Mouse (Mus musculus) testis, adult 2 months (tissue): ENCODE results near the gene Krt90. TPM values are rescaled to one million over a fixed set of nuclear protein-coding genes. Genes with fewer than 3 reads are reported as not detected.

ENCODE experiments used
- H3K27ac ChIP-seq: fragments of 200-500 bp; 2 replicates; pipeline ENCODE4 v1.5.1; 2012; ENCODE audit warnings: low read depth, low read length; ENCODE audit not compliant: control insufficient read depth, insufficient read depth
- H3K27me3 ChIP-seq: fragments of 200-500 bp; 2 replicates; pipeline ENCODE4 v1.6.1; 2012; ENCODE audit warnings: mild to moderate bottlenecking, low read length, moderate library complexity; ENCODE audit not compliant: control insufficient read depth, insufficient read depth
- H3K36me3 ChIP-seq: fragments of 200-500 bp; 2 replicates; pipeline ENCODE4 v1.6.1; 2012; ENCODE audit warnings: mild to moderate bottlenecking, low read length; ENCODE audit not compliant: control insufficient read depth, insufficient read depth
- H3K4me1 ChIP-seq: fragments of 200-500 bp; 2 replicates; pipeline ENCODE4 v1.6.1; 2012; ENCODE audit warnings: low read length; ENCODE audit not compliant: control insufficient read depth, insufficient read depth
- H3K4me3 ChIP-seq: fragments of 200-500 bp; 2 replicates; pipeline ENCODE4 v1.5.1; 2012; ENCODE audit warnings: low read depth, mild to moderate bottlenecking, low read length, moderate library complexity, mixed read lengths; ENCODE audit not compliant: control insufficient read depth
- CTCF ChIP-seq: fragments of 200-500 bp; IDR thresholded peaks from 2 replicates; pipeline ENCODE4 v1.5.1; 2012; ENCODE audit warnings: low read depth, mild to moderate bottlenecking, inconsistent platforms, low read length, moderate library complexity; ENCODE audit not compliant: control insufficient read depth, insufficient read depth, insufficient replicate concordance
- POLR2A ChIP-seq: fragments of 200-500 bp; IDR thresholded peaks from 2 replicates; pipeline ENCODE4 v1.6.1; 2012; ENCODE audit warnings: low read depth, mild to moderate bottlenecking, inconsistent platforms, low read length, moderate library complexity; ENCODE audit not compliant: control insufficient read depth
- polyA plus RNA-seq: library from polyadenylated mRNA; depleted of rRNA; stranded (reverse); fragments of >200 nt; gene quantifications from 2 replicates; pipeline ENCODE4 v1.2.3, GENCODE M21; 2012; rRNA removed

Krt90 gene
- polyA plus RNA-seq, result not detected in 2 replicates

DNA sequence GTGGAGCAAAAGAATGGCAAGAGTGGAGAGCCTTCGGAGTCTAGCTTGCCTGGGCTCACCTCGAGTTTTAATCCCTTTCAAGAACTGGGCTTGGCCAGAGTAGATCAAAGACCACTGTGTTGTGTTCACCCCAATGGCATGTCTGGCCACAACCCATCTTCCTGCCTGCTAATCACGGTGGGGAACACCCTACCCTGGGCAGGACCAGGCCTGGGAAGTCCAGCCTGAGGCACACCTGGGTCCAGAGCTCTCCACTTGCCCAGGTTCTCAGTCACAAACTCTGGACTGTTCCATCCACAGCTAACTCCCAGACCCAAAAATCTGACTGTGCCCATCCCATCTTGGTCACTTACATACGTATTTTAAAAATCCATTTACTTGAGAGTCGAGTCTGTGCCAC is at the start of gene Krt90:
TSS of gene Krt90 (minus strand) at position 101 of the 400 bp plus-strand sequence.
- no peaks in the 10 kb centered on the region for H3K36me3 ChIP-seq
- H3K27ac ChIP-seq, result no peak within 1 kb of the TSS
- H3K4me3 ChIP-seq, result no peak within 1 kb of the TSS
- no peak for TF ChIP-seq CTCF
- TF ChIP-seq POLR2A, result no peak
- H3K27me3 ChIP-seq, result no peaks in the 10 kb centered on the region
- no peaks in the 10 kb centered on the region for H3K4me1 ChIP-seq

DNA sequence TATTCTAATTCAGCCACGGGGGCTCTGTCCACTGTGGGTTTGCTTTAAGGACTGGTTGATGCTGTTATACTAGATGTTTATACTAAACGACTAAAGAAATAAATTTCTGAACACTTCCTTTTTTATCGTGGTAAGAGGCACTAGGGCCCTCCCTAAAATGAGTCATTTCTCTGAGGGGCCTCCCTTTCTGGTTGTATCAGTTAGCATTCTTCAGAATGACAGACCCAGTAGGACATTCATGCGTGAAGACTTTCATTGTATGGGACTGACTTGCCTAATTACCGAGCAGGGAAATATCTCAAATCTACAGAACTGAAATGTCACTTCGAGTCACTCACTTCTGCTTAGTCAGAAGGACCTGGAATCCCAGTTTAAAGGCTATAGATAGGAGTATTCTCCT is 36.4 kb upstream of the Krt90 start:
- TF ChIP-seq POLR2A (no peak), CTCF (no peak)
- Histone ChIP-seq H3K27ac (no peak overlapping the region), H3K4me3 (no peak overlapping the region), H3K36me3 (no peaks in the 10 kb centered on the region), H3K4me1 (no peaks in the 10 kb centered on the region), H3K27me3 (no peaks in the 10 kb centered on the region)

DNA sequence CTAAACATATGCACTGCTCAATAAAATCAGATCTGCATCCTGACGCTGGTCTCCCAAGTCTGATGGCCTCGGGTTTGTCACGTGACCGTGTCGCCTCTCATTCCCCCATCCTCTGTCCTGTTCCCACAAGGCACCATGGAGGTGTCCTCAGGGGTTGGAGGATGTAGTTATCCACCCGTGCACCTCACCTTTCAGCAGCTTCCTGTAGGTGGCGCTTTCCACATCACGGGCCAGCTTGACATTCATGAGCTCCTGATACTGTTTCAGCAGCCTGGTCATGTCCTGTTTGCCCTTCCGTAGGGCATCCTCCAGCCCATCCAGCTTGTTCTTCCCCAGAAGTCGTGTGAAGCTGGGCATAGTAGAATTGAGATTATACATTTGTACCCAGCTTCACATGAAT is 25.5 kb upstream of the Krt90 start:
- TF ChIP-seq CTCF, result peak; percentile 55; the same call in 1 of the 2 replicates
- TF ChIP-seq POLR2A, result no peak
- H3K4me1 ChIP-seq, result no peaks in the 10 kb centered on the region; the same call in 1 of the 2 replicates
- no peaks in the 10 kb centered on the region for H3K36me3 ChIP-seq
- no peaks in the 10 kb centered on the region for H3K27me3 ChIP-seq
- H3K27ac ChIP-seq, result no peak overlapping the region
- H3K4me3 ChIP-seq, result peak overlapping the region; percentile 25

DNA sequence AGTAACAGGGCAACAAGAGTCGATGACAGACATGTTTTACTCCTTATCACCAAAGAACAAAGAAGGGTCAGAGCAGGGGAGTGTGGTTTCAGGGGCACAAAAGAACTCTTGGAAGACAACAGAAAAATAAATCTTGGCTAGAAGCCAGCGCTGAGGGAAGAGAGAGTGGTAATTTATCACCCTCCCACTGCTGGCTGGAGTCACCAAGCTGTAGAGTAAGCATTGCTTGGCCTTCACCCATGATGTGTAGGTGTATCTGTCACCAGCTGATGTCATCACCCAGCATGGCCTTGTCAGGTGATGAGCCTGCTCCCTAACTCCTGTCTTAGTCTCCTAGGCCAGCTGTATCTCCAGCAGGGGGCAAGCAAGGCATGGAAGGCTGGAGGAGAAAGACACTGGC is 21.7 kb upstream of the Krt90 start:
- Histone ChIP-seq H3K27me3 (no peaks in the 10 kb centered on the region), H3K27ac (no peak overlapping the region)

DNA sequence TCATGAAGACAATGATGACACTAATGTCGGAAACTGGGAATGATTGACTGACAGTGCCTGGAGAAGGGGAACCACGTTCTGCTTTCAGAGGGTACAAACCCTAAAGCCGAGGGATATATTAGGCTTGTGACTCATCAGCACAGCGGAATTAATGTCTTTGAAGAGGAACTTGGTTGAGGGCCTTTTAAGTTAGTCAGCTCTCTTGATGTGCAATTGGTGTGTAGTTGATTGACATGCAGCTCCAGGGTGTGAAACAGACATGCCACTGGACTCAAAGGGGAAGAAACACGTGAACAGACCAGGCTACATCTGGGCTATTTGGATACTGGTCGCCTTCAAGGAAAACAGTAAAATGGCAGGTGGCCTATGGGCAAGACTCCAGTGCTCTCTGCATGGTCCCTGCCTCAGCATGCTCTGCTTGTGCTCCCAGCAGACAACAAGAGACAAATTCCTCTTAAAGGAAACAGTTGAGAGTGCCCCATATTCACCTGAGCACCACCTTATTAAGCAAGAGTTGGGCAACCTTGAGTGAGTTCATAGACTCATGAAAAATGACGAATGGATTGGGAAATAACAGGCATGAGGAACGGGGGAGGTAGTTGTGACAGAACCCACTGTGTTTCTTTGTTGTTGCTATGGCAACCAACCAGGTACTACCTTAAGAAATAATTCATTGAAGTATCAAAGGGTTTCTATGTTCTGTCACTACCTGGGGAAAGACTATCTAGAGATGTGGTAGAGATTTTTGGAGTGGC is 20.6 kb upstream of the Krt90 start:
- H3K27ac ChIP-seq, result no peak overlapping the region
- TF ChIP-seq POLR2A (no peak), CTCF (no peak)
- H3K4me3 ChIP-seq, result no peak overlapping the region
- no peaks in the 10 kb centered on the region for H3K36me3 ChIP-seq
- no peaks in the 10 kb centered on the region; the same call in 1 of the 2 replicates for H3K4me1 ChIP-seq
- no peaks in the 10 kb centered on the region for H3K27me3 ChIP-seq

More for the DNA sequence above, 21.7 kb upstream of the Krt90 start:
- TF ChIP-seq POLR2A (no peak), CTCF (no peak)
- H3K36me3 ChIP-seq, result no peaks in the 10 kb centered on the region
- no peak overlapping the region for H3K4me3 ChIP-seq
- H3K4me1 ChIP-seq, result no peaks in the 10 kb centered on the region; the same call in 1 of the 2 replicates

DNA sequence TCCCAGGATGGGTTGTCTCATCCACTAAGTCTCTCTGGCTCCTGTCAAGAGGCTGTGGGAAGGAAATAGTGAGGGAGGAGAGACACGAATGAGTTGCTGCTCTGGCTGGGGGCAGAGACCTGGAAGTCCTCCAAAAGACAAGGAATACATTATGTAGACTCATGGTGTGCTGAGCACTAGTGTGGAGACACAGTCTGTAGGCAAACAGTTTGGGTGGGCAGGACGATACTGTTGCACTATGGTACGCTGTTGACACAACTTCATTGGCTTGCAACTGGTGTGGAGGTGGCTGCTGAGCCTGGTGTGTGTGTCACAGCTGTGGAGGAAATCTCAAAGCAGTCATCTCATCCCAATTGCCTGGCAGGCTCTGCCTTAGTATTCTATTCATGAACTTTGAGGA is 19.0 kb upstream of the Krt90 start:
- Histone ChIP-seq H3K27ac (no peak overlapping the region), H3K4me3 (no peak overlapping the region), H3K27me3 (no peaks in the 10 kb centered on the region), H3K4me1 (no peaks in the 10 kb centered on the region), H3K36me3 (no peaks in the 10 kb centered on the region)
- no peak for TF ChIP-seq CTCF
- TF ChIP-seq POLR2A, result no peak

DNA sequence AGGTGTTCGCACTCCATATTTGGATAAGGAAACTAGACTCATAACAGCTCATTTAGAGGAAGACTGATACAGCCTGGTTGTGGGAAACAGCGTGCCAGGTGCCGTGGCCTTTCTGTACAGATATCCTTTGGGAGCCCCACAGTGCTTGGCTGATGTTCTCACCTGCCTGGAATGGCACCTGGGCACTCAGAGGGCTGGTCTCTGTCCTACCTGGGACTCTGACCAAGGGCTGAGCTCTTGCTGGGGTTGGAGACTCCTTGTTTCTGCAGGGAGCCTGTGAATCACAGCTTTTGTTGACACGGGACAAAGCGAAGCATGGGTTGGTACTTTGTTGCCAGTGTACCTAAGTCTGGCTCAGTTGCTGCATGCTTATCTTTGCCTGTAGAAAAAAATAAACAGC is 12.8 kb upstream of the Krt90 start:
- Histone ChIP-seq H3K27ac (no peak overlapping the region), H3K36me3 (no peaks in the 10 kb centered on the region), H3K4me3 (no peak overlapping the region), H3K27me3 (no peaks in the 10 kb centered on the region), H3K4me1 (peaks cover 2% of the 10 kb centered on the region)
- TF ChIP-seq CTCF, result no peak
- no peak for TF ChIP-seq POLR2A
